Mouse (Mus musculus) thymus, postnatal 25 days (tissue): ENCODE measurements around the gene Ankrd50.

Experiments used
- DNase-seq: peaks from one replicate; pipeline ENCODE4 v3.0.0; 2022

Ankrd50 gene

GRCm38 (mm10) chr3:38463149-38463548 is 21.5 kb downstream of the Ankrd50 start:
- no peak for DNase-seq

- no peak for DNase-seq
Observed at GRCm38 (mm10) chr3:38461742-38462141, 22.9 kb downstream of the Ankrd50 start.

- no peak for DNase-seq
Observed at GRCm38 (mm10) chr3:38460250-38460624, 24.4 kb downstream of the Ankrd50 start.

- DNase-seq = no peak
Observed at GRCm38 (mm10) chr3:38459507-38460249, 25.0 kb downstream of the Ankrd50 start.

GRCm38 (mm10) chr3:38457041-38457440 is 27.6 kb downstream of the Ankrd50 start:
- no peak for DNase-seq

- no peak for DNase-seq
Observed at GRCm38 (mm10) chr3:38452199-38452598, 32.4 kb downstream of the Ankrd50 start.

GRCm38 (mm10) chr3:38446586-38446985 is 38.1 kb downstream of the Ankrd50 start:
- no peak for DNase-seq

GRCm38 (mm10) chr3:38443875-38444274 is 40.8 kb downstream of the Ankrd50 start:
- no peak for DNase-seq

GRCm38 (mm10) chr3:38440564-38440991 is 44.1 kb downstream of the Ankrd50 start:
- peak; percentile 75 for DNase-seq

GRCm38 (mm10) chr3:38436596-38436995 is 48.0 kb downstream of the Ankrd50 start:
- no peak for DNase-seq

- no peak for DNase-seq
Observed at GRCm38 (mm10) chr3:38435828-38436227, 48.8 kb downstream of the Ankrd50 start.

GRCm38 (mm10) chr3:38434486-38434885 is 50.2 kb downstream of the Ankrd50 start:
- DNase-seq = no peak

GRCm38 (mm10) chr3:38433495-38434464 is 50.9 kb downstream of the Ankrd50 start:
- DNase-seq = no peak

- DNase-seq = no peak
Observed at GRCm38 (mm10) chr3:38431461-38431860, 53.2 kb downstream of the Ankrd50 start.

GRCm38 (mm10) chr3:38431042-38431441 is 53.6 kb downstream of the Ankrd50 start:
- DNase-seq = no peak

- DNase-seq = no peak
Observed at GRCm38 (mm10) chr3:38427200-38427599, 57.4 kb downstream of the Ankrd50 start.

- DNase-seq = no peak
Observed at GRCm38 (mm10) chr3:38423966-38424365, 60.7 kb downstream of the Ankrd50 start.

GRCm38 (mm10) chr3:38419896-38420295 is 64.7 kb downstream of the Ankrd50 start:
- no peak for DNase-seq

- DNase-seq = no peak
Observed at GRCm38 (mm10) chr3:38415292-38415930, 69.2 kb downstream of the Ankrd50 start.
